Mouse (Mus musculus) small intestine, adult 2 months (tissue): ENCODE data around the gene Dgkq.

Experiments
- CTCF ChIP-seq: fragments of 200-500 bp; IDR thresholded peaks from 2 replicates; pipeline ENCODE4 v1.5.1; 2012; ENCODE audit warnings: low read depth, mild to moderate bottlenecking, control low read depth, inconsistent platforms, low read length, moderate library complexity, mixed read lengths; ENCODE audit not compliant: insufficient replicate concordance, insufficient read length; ENCODE audit errors: extremely low read depth
- POLR2A ChIP-seq: fragments of 200-500 bp; IDR thresholded peaks from 2 replicates; pipeline ENCODE4 v1.6.1; 2012; ENCODE audit warnings: low read depth, mild to moderate bottlenecking, control low read depth, inconsistent platforms, low read length, moderate library complexity

- no peak for TF ChIP-seq CTCF
- no peak for TF ChIP-seq POLR2A
These were observed 11.4 kb upstream of the Dgkq start for GRCm38 (mm10) chr5:108680871-108681270.
